In genomic region chr6:54619530-54619929, GRCm38 (mm10) we compare ENCODE assay signal across 24 mouse cellular contexts. TPM values are rescaled to one million over a fixed set of nuclear protein-coding genes. Genes with fewer than 3 reads are reported as not detected.
A peak's percentile ranks its signal among the peaks of the same experiment; 100 is the strongest.
DNase-seq lines count a peak whose midpoint lies in the region; ATAC-seq lines count a peak whose summit lies in the region.
"Had no signal": no experiment of that assay in that cellular context is flagged by ENCODE, and none has a peak within 500 bp of the region (broad histone marks: within the 10 kb centered on the region; RNA-seq: fewer than 3 reads in every experiment).

No protein-coding gene starts in this region.

- H3K27ac ChIP-seq in kidney, embryonic 14.5 days (ENCODE audit: low read depth, low read length), result no peak overlapping the region
- H3K27ac ChIP-seq in macrophage, result peak overlapping the region; percentile 77
- H3K27ac ChIP-seq: embryonic facial prominence, embryonic 10.5 days; embryonic facial prominence, embryonic 13.5 days; forebrain, embryonic 12.5 days; forebrain, embryonic 15.5 days; hindbrain, embryonic 12.5 days; hindbrain, embryonic 15.5 days had no signal

- no peaks in the 10 kb centered on the region for H3K27me3 ChIP-seq in kidney, embryonic 14.5 days (ENCODE audit: control insufficient read depth, insufficient read depth, low read length)
- H3K27me3 ChIP-seq: embryonic facial prominence, embryonic 13.5 days; forebrain, embryonic 12.5 days; forebrain, embryonic 15.5 days; hindbrain, embryonic 12.5 days; hindbrain, embryonic 15.5 days had no signal

- no peak overlapping the region for H3K4me2 ChIP-seq in kidney, embryonic 14.5 days (replicated peaks; ENCODE audit: low read depth, low read length)
- H3K4me2 ChIP-seq: embryonic facial prominence, embryonic 13.5 days; forebrain, embryonic 12.5 days; forebrain, embryonic 15.5 days; heart, embryonic 11.5 days; hindbrain, embryonic 12.5 days; hindbrain, embryonic 15.5 days had no signal

- WGBS in kidney, embryonic 14.5 days, result 59% methylated on average over 7 of the region's 7 CpGs
- WGBS in macrophage (ENCODE audit: missing documents), result 85% methylated on average over 7 of the region's 7 CpGs

- H3K79me2 ChIP-seq in macrophage (ENCODE audit: inconsistent target), result no peaks in the 10 kb centered on the region

- ATAC-seq in kidney, embryonic 14.5 days (ENCODE audit: low FRiP score, low TSS enrichment), result no peak
- ATAC-seq: CD4-positive, CD25-positive, alpha-beta regulatory T cell, adult 4 months; forebrain, embryonic 15.5 days had no signal

- H3K4me1 ChIP-seq in kidney, embryonic 14.5 days (ENCODE audit: control insufficient read depth, insufficient read depth, low read length), result no peaks in the 10 kb centered on the region
- H3K4me1 ChIP-seq: embryonic facial prominence, embryonic 10.5 days; embryonic facial prominence, embryonic 13.5 days; forebrain, embryonic 12.5 days; forebrain, embryonic 15.5 days; hindbrain, embryonic 12.5 days; hindbrain, embryonic 15.5 days had no signal

- H3K36me3 ChIP-seq in kidney, embryonic 14.5 days (ENCODE audit: control insufficient read depth, insufficient read depth, low read length), result peaks cover 16% of the 10 kb centered on the region; the same call in 1 of the 2 replicates
- no peaks in the 10 kb centered on the region for H3K36me3 ChIP-seq in macrophage (ENCODE audit: inconsistent target)

- H3K9ac ChIP-seq in kidney, embryonic 14.5 days (ENCODE audit: low read depth, low read length), result no peak overlapping the region
- H3K9ac ChIP-seq: embryonic facial prominence, embryonic 13.5 days; forebrain, embryonic 12.5 days; forebrain, embryonic 15.5 days; hindbrain, embryonic 12.5 days; hindbrain, embryonic 15.5 days had no signal

- DNase-seq in kidney, postnatal 4 days, result peak; percentile 36 to 50
- peak; percentile 15 for DNase-seq in lung, postnatal 10 days
- no peak for DNase-seq in lung, postnatal 14 days
- DNase-seq in c-Kit-positive CD71-positive TER-119-positive erythroid progenitor cells, embryonic 14.5 days (ENCODE audit: low spot score), result no peak
- DNase-seq: adrenal gland, adult 2 months; adrenal gland, postnatal 14 days; cerebellum, adult 11-12 months; cerebellum, adult 8-10 months; cerebellum, postnatal 10 days; cerebellum, postnatal 36 days; embryo, embryonic 11 days; gastrocnemius, postnatal 10 days had no signal

- no peaks in the 10 kb centered on the region for H3K9me3 ChIP-seq in kidney, embryonic 14.5 days (ENCODE audit: control insufficient read depth, low read length)
- H3K9me3 ChIP-seq: embryonic facial prominence, embryonic 10.5 days; embryonic facial prominence, embryonic 13.5 days; forebrain, embryonic 12.5 days; forebrain, embryonic 15.5 days; hindbrain, embryonic 12.5 days; hindbrain, embryonic 15.5 days had no signal

- no peak overlapping the region for H3K4me3 ChIP-seq in kidney, embryonic 14.5 days (ENCODE audit: low read length)
- no peak overlapping the region for H3K4me3 ChIP-seq in macrophage (ENCODE audit: inconsistent target)
- H3K4me3 ChIP-seq: embryonic facial prominence, embryonic 10.5 days; embryonic facial prominence, embryonic 13.5 days; erythroblast, embryonic 14.5 days; forebrain, embryonic 12.5 days; forebrain, embryonic 15.5 days; hindbrain, embryonic 12.5 days; hindbrain, embryonic 15.5 days had no signal

RNA-seq across cellular contexts. Expression of gene Fkbp14, which starts 22.4 kb away (rescaled TPM):
- polyA plus RNA-seq in kidney, embryonic 14.5 days (2014; fragmentation: Nextera tagmentation; extraction: Ambion mirVana), result 18.4 and 25.8 TPM in 2 replicates
- total RNA-seq in macrophage (2018; cell fraction: chromatin; rRNA removed), result 1 to 10 TPM in 19 of 26 experiments, under 1 TPM in 7; 0.33 to 7.9 (median 2.1) TPM
- 1 to 10 TPM in 5 of 26 experiments, under 1 TPM in 21; 0.34 to 1.3 (median 0.77) TPM for total RNA-seq in macrophage (2018; cell fraction: cytosol; rRNA removed)
- total RNA-seq in macrophage (2018; cell fraction: nucleus; rRNA removed), result 1 to 10 TPM in 19 of 26 experiments, under 1 TPM in 7; 0.43 to 7.3 (median 1.9) TPM
- 0.94 to 2.2 TPM (median 1.1 TPM) in 3 replicates for polyA plus RNA-seq in macrophage (2018)
- polyA plus RNA-seq: CD4-positive, CD25-positive, alpha-beta regulatory T cell, adult 4 months; erythroblast, embryonic 14.5 days had no signal

RNA-seq across cellular contexts. Expression of gene Plekha8, which starts 24.6 kb away (rescaled TPM):
- polyA plus RNA-seq in kidney, embryonic 14.5 days (2014; fragmentation: Nextera tagmentation; extraction: Ambion mirVana), result 7.8 and 14.6 TPM in 2 replicates
- total RNA-seq in macrophage (2018; cell fraction: chromatin; rRNA removed), result 10 to 100 TPM in 13 of 26 experiments, 1 to 10 TPM in 13; 2.4 to 34.5 (median 9.9) TPM
- total RNA-seq in macrophage (2018; cell fraction: cytosol; rRNA removed), result 10 to 100 TPM in 13 of 26 experiments, 1 to 10 TPM in 13; 7.7 to 22.5 (median 10.8) TPM
- 10 to 100 TPM in 11 of 26 experiments, 1 to 10 TPM in 15; 2.6 to 23.5 (median 9.0) TPM for total RNA-seq in macrophage (2018; cell fraction: nucleus; rRNA removed)
- polyA plus RNA-seq in macrophage (2018), result 7.8 to 19.4 TPM (median 10.7 TPM) in 3 replicates

RNA-seq across cellular contexts. Expression of gene Scrn1, which starts 53.2 kb away (rescaled TPM):
- polyA plus RNA-seq in kidney, embryonic 14.5 days (2014; fragmentation: Nextera tagmentation; extraction: Ambion mirVana), result 5.2 and 6.3 TPM in 2 replicates
- 1 to 10 TPM in 1 of 26 experiments, not detected in 25; 2.4 TPM for total RNA-seq in macrophage (2018; cell fraction: chromatin; rRNA removed)
- total RNA-seq in macrophage (2018; cell fraction: cytosol; rRNA removed), result under 1 TPM in 8 of 26 experiments, not detected in 18; under 0.01 to 0.12 (median 0.05) TPM
- under 1 TPM in 1 of 26 experiments, not detected in 25; 0.27 TPM for total RNA-seq in macrophage (2018; cell fraction: nucleus; rRNA removed)
- polyA plus RNA-seq in macrophage (2018), result not detected in 3 replicates
- total RNA-seq: MEL had no signal
- polyA plus RNA-seq: erythroblast, embryonic 14.5 days had no signal

Comparison
In these comparisons a context has a peak if more than half of its experiments do, and no peak if none do; other contexts are left out.
1. DNase-seq: peak in kidney, postnatal 4 days (2 of 2) and lung, postnatal 10 days (single experiment); none in lung, postnatal 14 days (single experiment) and c-Kit-positive CD71-positive TER-119-positive erythroid progenitor cells, embryonic 14.5 days (single experiment).